In genomic region chr19:60160611-60161274, GRCm38 (mm10) we compare ENCODE assay signal across 9 mouse cellular contexts.
DNase-seq lines count a peak whose midpoint lies in the region; ATAC-seq and TF ChIP-seq lines count a peak whose summit lies in the region.
"Had no signal": no experiment of that assay in that cellular context is flagged by ENCODE, and none has a peak within 500 bp of the region (broad histone marks: within the 10 kb centered on the region; RNA-seq: fewer than 3 reads in every experiment).

No protein-coding gene starts in this region.

- peak; percentile 81 for TF ChIP-seq CTCF in hindbrain, postnatal 0 days (IDR thresholded peaks at IDR 0.05; ENCODE audit: low read depth)

- H3K4me3 ChIP-seq in midbrain, embryonic 10.5 days: peak overlapping the region; percentile 36
- H3K4me3 ChIP-seq in midbrain, embryonic 16.5 days (ENCODE audit: low read depth, low read length): no peak overlapping the region
- no peak overlapping the region for H3K4me3 ChIP-seq in hindbrain, postnatal 0 days (ENCODE audit: low read length)
- H3K4me3 ChIP-seq in liver, embryonic 12.5 days: peak overlapping the region; percentile 35
- no peak overlapping the region for H3K4me3 ChIP-seq in neural tube, embryonic 13.5 days
- H3K4me3 ChIP-seq: erythroblast, embryonic 14.5 days had no signal

- H3K27me3 ChIP-seq in midbrain, embryonic 10.5 days (ENCODE audit: low read depth, poor library complexity, severe bottlenecking): peaks cover 91% of the 10 kb centered on the region
- H3K27me3 ChIP-seq in midbrain, embryonic 16.5 days (ENCODE audit: control insufficient read depth, insufficient read depth, low read depth, low read length): peaks cover 13% of the 10 kb centered on the region
- H3K27me3 ChIP-seq in hindbrain, postnatal 0 days (ENCODE audit: insufficient read depth, low read length): 0 out of 2 replicates have a peak, but pooled peaks cover 4% of the 10 kb centered on the region
- H3K27me3 ChIP-seq in liver, embryonic 12.5 days (replicated peaks): no peaks in the 10 kb centered on the region
- H3K27me3 ChIP-seq in neural tube, embryonic 13.5 days: peaks cover 28% of the 10 kb centered on the region

- no peak overlapping the region for H3K4me2 ChIP-seq in midbrain, embryonic 16.5 days (ENCODE audit: low read length)
- H3K4me2 ChIP-seq in hindbrain, postnatal 0 days (ENCODE audit: low read depth, low read length): peak overlapping the region; percentile 25
- H3K4me2 ChIP-seq in liver, embryonic 12.5 days: peak overlapping the region; percentile 50
- peak overlapping the region; percentile 26 for H3K4me2 ChIP-seq in neural tube, embryonic 13.5 days

- WGBS in midbrain, embryonic 10.5 days: 6% methylated on average over 20 of the region's 20 CpGs
- 7% methylated on average over 20 of the region's 20 CpGs for WGBS in midbrain, embryonic 16.5 days
- 15% methylated on average over 20 of the region's 20 CpGs for WGBS in hindbrain, postnatal 0 days
- 11% methylated on average over 20 of the region's 20 CpGs for WGBS in liver, embryonic 12.5 days (ENCODE audit: insufficient replicate concordance)
- WGBS in neural tube, embryonic 13.5 days: 8% methylated on average over 20 of the region's 20 CpGs

- H3K9me3 ChIP-seq in midbrain, embryonic 10.5 days (replicated peaks): no peaks in the 10 kb centered on the region
- H3K9me3 ChIP-seq in midbrain, embryonic 16.5 days (replicated peaks; ENCODE audit: control insufficient read depth, low read length, poor library complexity, severe bottlenecking): no peaks in the 10 kb centered on the region
- H3K9me3 ChIP-seq in hindbrain, postnatal 0 days (ENCODE audit: low read length): no peaks in the 10 kb centered on the region
- H3K9me3 ChIP-seq in liver, embryonic 12.5 days (replicated peaks): no peaks in the 10 kb centered on the region
- no peaks in the 10 kb centered on the region for H3K9me3 ChIP-seq in neural tube, embryonic 13.5 days

- H3K27ac ChIP-seq in midbrain, embryonic 10.5 days (replicated peaks): no peak overlapping the region
- H3K27ac ChIP-seq in midbrain, embryonic 16.5 days (ENCODE audit: low read length): no peak overlapping the region
- H3K27ac ChIP-seq in hindbrain, postnatal 0 days: no peak overlapping the region
- H3K27ac ChIP-seq in liver, embryonic 12.5 days: no peak overlapping the region
- H3K27ac ChIP-seq in neural tube, embryonic 13.5 days (replicated peaks): no peak overlapping the region

- H3K4me1 ChIP-seq in midbrain, embryonic 10.5 days: peaks cover 22% of the 10 kb centered on the region
- peaks cover 2% of the 10 kb centered on the region; the same call in 1 of the 2 replicates for H3K4me1 ChIP-seq in midbrain, embryonic 16.5 days (ENCODE audit: control insufficient read depth, insufficient read depth, low read length)
- H3K4me1 ChIP-seq in hindbrain, postnatal 0 days (ENCODE audit: insufficient read depth, low read length): no peaks in the 10 kb centered on the region
- H3K4me1 ChIP-seq in liver, embryonic 12.5 days: 0 out of 2 replicates have a peak, but pooled peaks cover 7% of the 10 kb centered on the region
- H3K4me1 ChIP-seq in neural tube, embryonic 13.5 days (replicated peaks): peaks cover 12% of the 10 kb centered on the region; the same call in 1 of the 2 replicates

- DNase-seq in midbrain, embryonic 10.5 days (ENCODE audit: low spot score): peak; percentile 70
- DNase-seq in adrenal gland, adult (ENCODE audit: inconsistent age in 2 of 2, low spot score in 1 of 2): peak; percentile 20 to 72
- peak; percentile 33 for DNase-seq in fibroblast of lung, adult 2 months (ENCODE audit: low read depth)
- peak; percentile 67 for DNase-seq in hindbrain, postnatal 0 days (ENCODE audit: low spot score)
- DNase-seq in frontal cortex, postnatal 10 days (ENCODE audit: low spot score in 2 of 2): no peak

- H3K36me3 ChIP-seq in midbrain, embryonic 10.5 days: no peaks in the 10 kb centered on the region
- H3K36me3 ChIP-seq in midbrain, embryonic 16.5 days (ENCODE audit: control insufficient read depth, insufficient read depth, low read length): no peaks in the 10 kb centered on the region
- no peaks in the 10 kb centered on the region for H3K36me3 ChIP-seq in hindbrain, postnatal 0 days (ENCODE audit: insufficient read depth, low read length)
- H3K36me3 ChIP-seq in liver, embryonic 12.5 days: no peaks in the 10 kb centered on the region
- no peaks in the 10 kb centered on the region for H3K36me3 ChIP-seq in neural tube, embryonic 13.5 days

- ATAC-seq in midbrain, embryonic 16.5 days: no peak
- no peak for ATAC-seq in hindbrain, postnatal 0 days
- ATAC-seq in liver, embryonic 12.5 days: no peak
- ATAC-seq in neural tube, embryonic 13.5 days (ENCODE audit: low read depth): no peak

- no peak overlapping the region for H3K9ac ChIP-seq in midbrain, embryonic 16.5 days (ENCODE audit: low read depth, low read length)
- H3K9ac ChIP-seq in hindbrain, postnatal 0 days (replicated peaks; ENCODE audit: low read length): no peak overlapping the region
- H3K9ac ChIP-seq in liver, embryonic 12.5 days: no peak overlapping the region
- H3K9ac ChIP-seq in neural tube, embryonic 13.5 days: no peak overlapping the region

Comparison
In these comparisons a context has a peak if more than half of its experiments do, and no peak if none do; other contexts are left out.
1. H3K4me3 ChIP-seq: peak in midbrain, embryonic 10.5 days (single experiment) and liver, embryonic 12.5 days (single experiment); none in midbrain, embryonic 16.5 days (single experiment), hindbrain, postnatal 0 days (single experiment) and neural tube, embryonic 13.5 days (single experiment).
2. DNase-seq: peak in midbrain, embryonic 10.5 days (single experiment), adrenal gland, adult (2 of 2), fibroblast of lung, adult 2 months (single experiment) and hindbrain, postnatal 0 days (single experiment); none in frontal cortex, postnatal 10 days (0 of 2).